Mouse (Mus musculus): ENCODE data around the gene Hist1h2ak.
A peak's percentile ranks its signal among the peaks of the same experiment; 100 is the strongest.
"Not testable (repeated sequence)": the region's sequence is repeated elsewhere in the genome, so short reads cannot be mapped to it uniquely, and the experiment has no call there.

The Hist1h2ak gene

DNA sequence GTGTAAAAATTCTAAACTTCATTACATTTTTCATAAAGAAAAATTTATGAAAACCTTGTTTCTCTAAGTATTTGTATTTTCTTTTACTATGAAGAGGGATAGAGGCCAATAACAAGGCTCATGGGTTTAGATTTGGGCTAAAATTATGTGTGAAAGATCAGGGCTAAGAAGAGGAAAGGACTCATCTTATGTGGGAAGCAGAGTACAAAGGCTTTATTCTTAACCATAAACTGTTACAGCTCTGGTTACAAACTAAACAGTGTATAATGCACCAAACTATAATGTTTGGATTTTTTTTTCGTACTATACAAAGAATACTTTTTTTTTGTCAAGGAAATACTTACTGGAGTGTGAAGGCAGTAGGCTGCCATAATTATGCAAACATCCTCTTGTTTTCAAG is 2.1 kb upstream of the Hist1h2ak start:
- DNase-seq (ENCODE audit: low read depth, low spot score), result no peak

DNA sequence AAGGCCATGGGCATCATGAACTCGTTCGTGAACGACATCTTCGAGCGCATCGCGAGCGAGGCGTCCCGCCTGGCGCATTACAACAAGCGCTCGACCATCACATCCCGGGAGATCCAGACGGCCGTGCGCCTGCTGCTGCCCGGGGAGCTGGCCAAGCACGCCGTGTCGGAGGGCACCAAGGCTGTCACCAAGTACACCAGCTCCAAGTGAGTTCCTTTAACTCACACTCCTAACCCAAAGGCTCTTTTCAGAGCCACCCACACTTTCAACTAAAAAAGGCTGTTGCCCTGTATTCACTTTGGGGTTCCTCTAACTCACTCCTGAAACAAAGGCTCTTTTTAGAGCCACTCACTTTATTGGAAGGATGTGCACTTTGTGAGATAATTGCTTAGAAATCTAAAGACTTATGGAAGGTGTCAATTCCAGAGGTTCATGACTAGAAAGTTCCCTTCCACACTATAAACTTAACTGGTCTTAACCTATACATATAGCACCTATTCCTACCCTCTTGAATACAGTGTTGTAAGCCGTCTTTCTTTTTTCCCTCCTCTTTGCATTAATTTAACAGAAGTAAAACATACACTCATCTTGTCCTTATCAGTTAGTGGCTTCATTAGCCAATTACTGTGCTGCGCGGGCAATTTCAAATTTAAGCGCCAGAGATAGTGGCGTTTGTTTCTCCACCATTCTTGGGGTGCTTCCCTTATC is 821 bp upstream of the Hist1h2ak start:
- not testable (repeated sequence) for DNase-seq (ENCODE audit: low read depth, low spot score)

DNA sequence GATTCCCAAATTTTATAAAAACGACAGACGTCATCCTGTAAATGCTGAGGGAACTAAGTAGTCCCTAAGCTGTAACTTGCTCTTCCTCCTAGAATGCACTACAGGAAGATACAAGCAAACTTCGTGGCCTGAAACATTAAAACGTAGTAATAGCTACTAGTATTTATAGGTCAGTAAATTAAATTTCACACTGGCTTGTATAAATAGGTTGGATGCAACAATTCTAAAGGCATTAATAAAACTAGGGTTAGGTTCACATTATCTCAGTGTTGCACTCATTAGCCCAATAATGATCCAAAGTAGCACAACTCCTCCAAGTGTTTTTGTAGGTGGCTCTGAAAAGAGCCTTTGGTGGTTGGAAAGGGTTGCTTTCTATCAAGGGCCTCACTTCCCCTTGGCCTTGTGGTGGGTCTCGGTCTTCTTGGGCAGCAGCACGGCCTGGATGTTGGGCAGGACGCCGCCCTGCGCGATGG is 540 bp downstream of the Hist1h2ak start:
- no peak for DNase-seq (ENCODE audit: low read depth, low spot score)

DNA sequence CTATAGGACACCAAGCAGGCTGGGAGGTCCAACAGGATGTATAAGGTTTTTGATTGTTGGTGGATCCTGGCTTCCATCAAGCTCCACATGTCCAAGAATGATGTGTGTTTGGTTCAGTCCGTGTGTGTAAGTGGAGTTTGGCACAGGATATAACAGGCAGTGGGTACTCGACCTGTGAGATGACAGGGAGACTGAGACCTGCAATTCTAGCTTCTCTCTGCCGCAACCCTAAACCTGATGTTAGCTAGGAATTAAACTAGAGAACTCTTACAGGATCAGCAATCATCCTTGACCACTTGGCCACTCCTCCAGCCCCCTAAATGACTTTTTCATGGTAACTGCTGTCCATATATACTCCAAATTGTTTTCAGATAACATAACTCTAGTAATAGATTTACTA is 1.3 kb downstream of the Hist1h2ak start:
- DNase-seq (ENCODE audit: low read depth, low spot score), result no peak

DNA sequence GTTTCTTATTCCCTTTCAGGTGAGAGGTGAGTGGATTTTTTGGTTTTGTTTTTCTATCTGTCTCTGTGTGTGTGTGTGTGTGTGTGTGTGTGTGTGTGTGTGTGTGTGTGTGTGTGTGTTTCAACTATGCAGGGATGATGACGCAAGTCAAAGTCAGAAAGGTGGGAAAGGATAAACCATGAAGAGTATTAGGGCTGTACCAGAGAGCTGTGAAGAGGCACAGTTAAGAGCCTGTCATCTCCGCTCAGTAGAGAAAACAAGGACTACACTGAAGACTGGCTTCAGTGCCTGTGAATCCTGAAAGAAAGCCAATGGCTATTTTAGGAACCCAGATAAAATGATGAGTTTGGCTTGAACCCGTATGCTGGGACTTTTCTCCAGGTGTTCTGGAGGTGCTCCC is 1.8 kb downstream of the Hist1h2ak start:
- DNase-seq (ENCODE audit: low read depth, low spot score), result no peak

DNA sequence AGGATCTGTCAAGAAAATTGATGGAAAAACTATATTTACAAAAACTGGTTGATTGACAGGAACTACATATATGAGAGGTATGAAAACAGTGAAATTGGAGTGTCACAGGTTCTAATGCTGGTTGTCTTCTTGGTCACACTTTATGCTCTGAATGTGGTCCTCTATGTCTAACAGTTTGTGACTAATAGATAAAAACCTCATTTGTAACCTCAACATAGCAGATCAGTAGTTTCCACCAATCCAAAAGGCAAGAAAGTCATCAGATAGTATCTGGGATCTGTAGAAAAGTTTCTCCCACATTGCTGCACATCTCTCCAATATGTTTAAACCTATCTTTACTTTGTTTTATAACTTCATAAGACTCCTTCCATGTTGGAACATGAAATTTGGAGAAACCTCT is 2.2 kb downstream of the Hist1h2ak start:
- no peak for DNase-seq (ENCODE audit: low read depth, low spot score)

DNA sequence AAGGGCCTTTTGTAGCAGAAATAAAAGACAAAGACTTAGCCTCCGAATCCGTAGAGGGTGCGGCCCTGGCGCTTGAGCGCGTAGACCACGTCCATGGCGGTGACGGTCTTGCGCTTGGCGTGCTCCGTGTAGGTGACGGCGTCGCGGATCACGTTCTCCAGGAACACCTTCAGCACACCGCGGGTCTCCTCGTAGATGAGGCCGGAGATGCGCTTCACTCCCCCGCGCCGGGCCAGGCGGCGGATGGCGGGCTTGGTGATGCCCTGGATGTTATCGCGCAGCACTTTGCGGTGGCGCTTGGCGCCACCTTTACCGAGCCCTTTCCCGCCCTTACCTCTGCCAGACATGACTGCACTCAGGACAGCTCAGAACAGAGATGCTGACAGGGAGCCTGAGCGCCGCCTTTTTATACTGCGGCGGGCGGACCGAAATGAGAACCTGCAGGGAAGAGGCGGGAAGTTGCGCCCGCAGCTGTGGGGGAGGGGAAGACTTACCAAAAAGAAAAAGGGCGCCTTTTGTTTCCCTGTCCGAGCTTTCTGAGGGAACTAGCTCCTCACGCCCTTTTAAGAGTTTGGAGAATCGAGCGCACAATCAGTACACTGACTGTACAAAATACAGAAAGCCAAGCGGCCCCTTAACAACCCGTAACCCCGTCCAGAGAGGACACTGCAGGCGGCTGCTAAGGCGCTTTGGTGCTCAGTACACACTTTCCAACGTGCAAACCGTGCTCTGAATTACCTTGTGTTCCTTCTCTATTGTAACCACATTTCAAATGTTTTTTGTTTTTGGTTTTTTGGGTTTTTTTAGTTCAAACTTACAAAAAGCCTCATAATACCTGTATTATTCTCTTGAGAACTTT is 3.2 kb downstream of the Hist1h2ak start, which contains the start of gene Hist1h4k:
Hist1h4k (minus strand) TSS at position 347 of the 859 bp plus-strand sequence.
- DNase-seq (ENCODE audit: low read depth, low spot score), result peak; percentile 68

GRCm38 (mm10) chr13:21749387-21750158 is 4.1 kb downstream of the Hist1h2ak start:
- DNase-seq (ENCODE audit: low read depth, low spot score), result no peak

- DNase-seq (ENCODE audit: low read depth, low spot score), result no peak
Observed at GRCm38 (mm10) chr13:21745006-21745405, 8.6 kb downstream of the Hist1h2ak start.

- DNase-seq (ENCODE audit: low read depth, low spot score), result peak; percentile 50
Observed at GRCm38 (mm10) chr13:21734906-21735767, 18.5 kb downstream of the Hist1h2ak start, which contains the start of gene Hist1h4j. Gene Hist1h4j, plus strand, starts transcription at chr13:21735064.

- DNase-seq (ENCODE audit: low read depth, low spot score), result peak; percentile 66
Observed at GRCm38 (mm10) chr13:21734010-21734905, 19.4 kb downstream of the Hist1h2ak start.

DNA sequence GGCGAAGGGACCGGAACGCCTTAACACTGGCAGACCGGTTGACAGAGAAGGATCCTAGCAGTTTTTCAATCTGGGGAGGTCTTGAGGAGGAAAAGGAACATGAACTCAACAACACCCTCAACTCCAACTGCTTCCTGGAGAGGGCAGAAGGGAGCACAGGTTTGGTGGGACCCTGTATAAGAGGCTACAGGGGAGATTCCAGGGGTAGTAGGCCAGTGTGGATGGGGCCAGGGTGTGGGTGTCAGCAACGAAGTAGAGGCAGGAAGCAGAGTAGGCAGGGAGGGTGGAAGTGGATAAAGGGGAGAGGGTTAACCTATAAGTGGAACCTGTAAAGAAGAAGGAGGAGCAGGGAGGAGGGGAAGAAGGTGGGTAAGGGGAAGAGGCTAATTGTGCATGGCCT is 20.2 kb downstream of the Hist1h2ak start:
- DNase-seq (ENCODE audit: low read depth, low spot score), result no peak

- DNase-seq (ENCODE audit: low read depth, low spot score), result no peak
Observed at GRCm38 (mm10) chr13:21729544-21729943, 24.1 kb downstream of the Hist1h2ak start.

GRCm38 (mm10) chr13:21727948-21728572 is 25.6 kb downstream of the Hist1h2ak start:
- no peak for DNase-seq (ENCODE audit: low read depth, low spot score)

DNA sequence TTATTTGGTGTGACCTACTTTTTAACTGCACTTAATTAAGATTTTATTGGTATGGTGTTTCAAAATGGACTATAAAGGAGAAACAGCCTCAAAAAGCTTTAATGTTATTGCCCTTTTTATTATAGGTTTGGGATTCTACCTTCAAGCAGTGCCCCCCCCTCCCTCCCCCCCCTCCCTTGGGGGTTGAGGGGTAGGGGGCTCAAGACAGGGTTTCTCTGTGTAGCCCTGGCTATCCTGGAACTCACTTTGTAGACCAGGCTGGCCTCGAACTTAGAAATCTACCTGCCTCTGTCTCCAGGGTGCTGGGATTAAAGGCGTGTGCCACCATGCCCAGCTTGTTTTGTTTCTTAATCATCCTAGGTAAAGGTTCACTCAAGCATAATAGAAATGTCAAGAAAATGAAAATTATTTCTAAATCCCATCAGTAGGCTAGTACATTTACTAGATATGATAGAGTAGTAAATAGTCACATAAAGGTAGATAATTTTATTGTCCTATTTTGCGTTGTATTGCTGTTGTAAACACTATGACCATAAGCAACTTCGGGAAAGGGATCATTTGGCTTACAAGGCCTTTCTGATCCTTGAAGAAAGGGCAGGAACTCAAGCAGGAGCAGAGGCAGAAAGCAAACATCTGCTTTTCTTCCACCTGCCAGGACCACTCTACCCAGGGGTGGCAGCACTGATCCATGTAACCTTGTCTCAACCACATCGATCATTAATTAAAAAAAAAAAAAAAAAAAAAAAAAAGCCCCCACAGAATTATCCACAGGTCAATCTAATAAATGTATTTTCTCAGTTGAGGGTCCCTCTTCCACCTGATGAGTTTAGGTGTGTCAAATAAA is 30.4 kb downstream of the Hist1h2ak start:
- DNase-seq (ENCODE audit: low read depth, low spot score), result no peak

GRCm38 (mm10) chr13:21722373-21722925 is 31.2 kb downstream of the Hist1h2ak start:
- no peak for DNase-seq (ENCODE audit: low read depth, low spot score)

- DNase-seq (ENCODE audit: low read depth, low spot score), result peak; percentile 83
Observed at GRCm38 (mm10) chr13:21721757-21722372, 31.8 kb downstream of the Hist1h2ak start, which contains the start of gene Hist1h2bm. Gene Hist1h2bm, plus strand, starts transcription at chr13:21722044.

Measured in skeletal muscle tissue, adult 2 months (tissue).